Mouse (Mus musculus) R1 (cell line): Measurements from ENCODE around the gene Prss23.

Experiments used
- DNase-seq: peaks from one replicate; pipeline ENCODE4 v3.0.0-alpha.2; 2018; ENCODE audit warnings: low read depth, low spot score

Gene Prss23

DNA sequence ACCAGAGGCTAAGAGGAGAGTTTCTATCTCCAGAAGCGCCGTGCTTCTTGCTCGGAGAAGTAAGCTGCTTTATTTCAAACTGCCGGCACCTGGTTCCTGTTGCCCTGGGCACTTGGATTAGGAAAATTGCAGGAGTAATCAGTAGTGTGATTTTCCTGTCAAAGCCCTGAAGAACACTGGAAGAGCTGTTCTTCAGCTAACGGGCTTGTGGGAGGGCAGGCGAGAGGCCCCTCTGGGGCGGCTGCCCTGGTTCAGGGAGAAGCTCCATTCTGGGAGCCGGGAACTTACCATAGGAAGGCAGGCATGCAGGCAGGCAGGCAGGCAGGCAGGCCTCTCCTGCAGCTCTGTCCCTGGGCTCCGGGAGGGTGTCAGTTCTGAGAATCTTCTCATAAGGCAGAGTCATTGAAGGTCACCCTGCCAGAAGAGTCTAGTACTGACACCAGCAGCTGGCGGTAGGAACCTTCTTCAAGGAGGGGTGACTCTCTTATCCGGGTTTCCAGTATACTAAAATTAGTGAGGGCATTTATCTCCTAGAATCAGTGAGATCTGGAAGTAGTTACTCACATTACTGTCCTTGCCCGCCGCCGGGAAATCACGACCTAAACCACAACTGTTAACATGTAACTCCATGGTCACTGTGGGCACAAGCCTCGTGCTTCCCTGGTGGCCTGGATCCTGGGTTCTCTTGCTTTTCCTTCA lies at the start of gene Prss23:
Gene Prss23, minus strand, starts transcription at position 457 of the 699 bp plus-strand sequence.
- no peak for DNase-seq

DNA sequence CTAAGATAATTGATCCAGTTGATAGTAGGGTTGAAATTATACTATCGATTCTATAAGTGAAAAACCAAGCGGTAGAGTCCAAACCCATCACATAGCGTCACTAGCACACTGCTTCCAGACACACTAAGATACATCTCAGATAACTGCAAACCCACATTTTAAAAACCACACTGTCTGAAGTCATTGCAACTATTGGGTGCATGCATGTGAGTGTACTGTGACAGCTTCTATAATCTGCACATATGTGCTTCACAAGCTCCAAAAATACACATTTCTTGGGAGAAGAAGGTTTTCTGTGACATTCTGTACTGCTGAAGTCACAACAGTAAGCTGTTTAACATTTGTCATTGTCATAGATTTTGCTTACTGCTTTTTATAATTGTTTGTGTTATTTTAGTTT lies 49.1 kb upstream of the Prss23 start:
- DNase-seq: no peak

- no peak for DNase-seq
Observed at GRCm38 (mm10) chr7:89564569-89564968, 37.6 kb upstream of the Prss23 start.

DNA sequence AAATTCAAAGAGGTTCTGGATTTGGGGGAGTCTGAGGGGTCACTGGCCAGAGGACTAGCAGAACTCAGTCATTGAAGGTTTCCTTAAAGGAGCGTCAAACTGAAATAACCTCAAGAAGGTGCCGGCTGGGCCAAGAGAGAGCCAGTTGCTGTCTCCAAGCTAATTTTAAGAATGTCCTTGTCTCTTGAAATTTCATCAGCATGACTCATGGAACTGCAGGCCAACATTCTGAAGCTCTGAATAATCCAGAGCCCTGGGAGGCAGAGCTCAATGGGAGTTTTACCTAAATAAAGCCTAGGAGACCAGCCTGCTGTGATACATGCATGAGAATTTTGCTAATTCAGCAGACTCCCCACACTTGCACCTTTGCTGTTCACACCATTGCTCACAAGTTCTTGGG lies 36.5 kb upstream of the Prss23 start:
- no peak for DNase-seq

GRCm38 (mm10) chr7:89562140-89562539 lies 35.2 kb upstream of the Prss23 start:
- DNase-seq: no peak

- DNase-seq: peak; percentile 28
Observed at GRCm38 (mm10) chr7:89560939-89561338, 34.0 kb upstream of the Prss23 start.

DNA sequence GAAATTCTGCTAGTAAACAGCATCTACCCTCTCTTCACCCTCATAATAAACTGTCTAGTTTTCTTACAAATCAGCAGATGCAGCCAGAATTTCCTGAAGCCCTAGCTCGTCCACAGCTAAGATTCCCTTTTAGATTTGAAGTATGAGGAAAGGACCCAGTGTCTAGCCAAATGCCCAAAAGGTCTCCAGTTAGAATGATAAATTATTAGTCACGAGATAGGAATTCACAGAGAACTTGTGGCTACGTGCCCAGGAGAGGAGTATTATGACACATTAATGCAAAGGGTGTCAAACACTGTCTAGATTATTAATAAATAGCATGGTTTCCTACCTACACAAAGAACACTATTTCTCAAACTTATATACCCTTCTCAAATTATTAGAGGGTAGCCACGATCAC lies 32.6 kb upstream of the Prss23 start:
- DNase-seq: no peak

DNA sequence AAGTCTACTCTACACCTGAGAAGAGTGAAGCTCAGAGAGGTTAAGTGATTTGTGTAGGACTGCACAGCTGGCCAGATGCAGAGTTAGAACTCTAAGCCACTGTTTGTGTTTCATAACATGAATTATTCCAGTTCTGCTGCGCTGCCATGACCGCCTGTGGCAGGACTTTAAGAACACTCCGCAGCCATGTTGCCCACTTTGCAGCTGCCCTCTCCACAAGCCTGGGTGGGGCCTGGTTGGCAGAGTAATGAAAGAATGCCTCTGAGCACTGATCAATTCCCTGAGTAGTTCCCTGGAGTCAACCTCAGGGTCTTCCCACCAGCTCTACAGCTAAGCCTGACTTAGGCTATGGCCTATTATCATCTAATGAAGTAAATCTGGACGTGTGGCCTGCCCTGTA lies 32.1 kb upstream of the Prss23 start:
- no peak for DNase-seq

GRCm38 (mm10) chr7:89558446-89559039 lies 31.6 kb upstream of the Prss23 start:
- DNase-seq: no peak

- DNase-seq: no peak
Observed at GRCm38 (mm10) chr7:89557056-89557455, 30.1 kb upstream of the Prss23 start.

GRCm38 (mm10) chr7:89556652-89557051 lies 29.7 kb upstream of the Prss23 start:
- DNase-seq: no peak

DNA sequence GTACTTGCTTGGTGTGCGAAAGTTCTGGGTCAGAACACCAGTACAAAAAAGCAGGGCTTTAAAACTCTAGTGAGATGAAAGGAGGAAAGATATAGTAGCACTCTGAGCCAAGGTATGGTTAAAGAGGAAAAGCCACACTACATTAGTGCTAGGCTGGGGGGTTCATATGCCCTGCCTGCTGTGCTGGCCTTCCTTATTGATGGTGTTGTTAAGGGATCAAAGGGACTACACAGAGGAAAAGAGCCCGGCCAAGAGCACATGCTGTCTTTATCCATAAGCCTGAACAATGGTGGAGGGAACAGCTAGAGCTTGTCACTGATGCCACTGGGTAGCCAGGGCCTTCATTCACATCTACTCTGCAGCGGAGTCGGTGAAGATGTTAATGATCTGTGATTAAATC lies 28.2 kb upstream of the Prss23 start:
- no peak for DNase-seq

DNA sequence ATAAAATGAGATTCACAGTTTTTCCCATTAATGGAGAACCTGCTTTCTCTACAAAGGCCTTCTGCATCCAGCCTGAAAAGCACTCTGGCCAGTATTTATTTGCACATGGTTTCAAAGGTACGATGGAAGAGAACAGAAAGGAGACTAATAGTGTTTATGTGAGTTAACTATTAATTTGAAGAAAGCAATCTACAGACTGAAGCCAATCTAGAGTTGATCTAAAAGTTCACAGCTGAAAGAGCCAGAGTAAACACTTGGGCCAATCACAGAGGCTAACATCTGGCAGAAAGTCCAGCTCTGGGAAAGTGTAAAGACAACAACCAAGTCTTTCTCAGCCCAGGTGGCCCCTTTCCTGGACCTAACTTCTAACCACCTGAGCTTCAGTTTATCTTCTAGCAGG lies 27.1 kb upstream of the Prss23 start:
- no peak for DNase-seq

- DNase-seq: no peak
Observed at GRCm38 (mm10) chr7:89540976-89541375, 14.0 kb upstream of the Prss23 start.

DNA sequence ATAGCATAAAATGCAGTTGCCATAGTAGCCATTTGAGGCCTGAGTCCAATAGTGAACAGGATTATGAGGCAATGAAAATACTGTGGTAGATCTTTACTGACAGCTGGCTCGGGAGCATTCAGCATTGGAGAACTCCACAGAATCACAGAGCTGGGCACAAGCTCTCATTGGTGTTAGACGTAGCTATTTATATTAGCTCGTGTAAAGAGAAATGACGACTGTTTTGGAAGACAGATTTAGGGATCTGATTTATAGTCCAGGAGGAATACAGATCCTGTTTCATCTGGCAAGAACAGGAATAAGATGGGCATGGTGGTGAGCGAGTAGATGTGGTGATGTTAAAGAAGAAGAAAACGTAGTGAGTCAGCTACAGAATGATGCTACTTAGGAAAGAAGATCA lies 12.4 kb upstream of the Prss23 start:
- no peak for DNase-seq

DNA sequence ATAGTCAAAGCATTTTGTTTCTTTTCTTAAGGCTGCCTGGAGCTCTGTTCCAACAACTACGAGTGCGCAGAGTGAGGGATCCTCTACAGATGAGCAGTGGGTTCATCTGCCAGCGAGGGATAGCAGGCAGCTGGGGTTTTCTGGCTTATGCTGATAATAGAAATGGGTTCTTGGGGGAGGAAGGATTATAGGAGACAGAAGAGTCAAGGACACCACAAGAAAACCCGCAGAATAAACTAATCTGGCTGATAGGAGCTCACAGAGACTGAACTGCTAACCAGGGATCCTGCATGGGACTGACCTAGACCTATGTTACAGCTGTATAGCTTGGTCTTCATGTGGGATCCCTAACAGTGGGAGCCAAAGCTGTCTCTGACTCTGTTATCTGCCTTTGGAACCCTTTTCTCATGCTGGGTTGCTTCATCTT lies 456 bp upstream of the Prss23 start:
- DNase-seq: no peak

DNA sequence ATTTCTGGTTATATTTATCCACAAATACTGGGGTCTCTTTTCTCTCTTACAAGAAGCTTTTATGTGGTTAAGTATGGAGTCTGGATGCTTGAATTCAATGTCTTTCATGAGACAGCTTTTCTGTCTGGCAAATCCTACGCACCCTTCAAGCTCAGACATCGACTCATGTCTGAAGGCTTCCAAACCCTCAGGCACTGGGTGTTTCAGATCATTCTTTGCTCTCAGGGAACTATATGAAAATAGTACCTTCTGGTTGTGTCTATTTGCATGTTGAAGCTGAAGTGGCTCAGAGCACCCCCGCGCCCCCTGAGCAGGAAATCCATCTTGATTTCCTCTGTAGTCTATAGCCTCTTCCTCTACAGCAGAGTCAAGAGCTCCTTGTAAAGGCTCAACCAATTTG lies 3.2 kb downstream of the Prss23 start:
- DNase-seq: no peak

- DNase-seq: no peak
Observed at GRCm38 (mm10) chr7:89522170-89522569, 4.8 kb downstream of the Prss23 start.

GRCm38 (mm10) chr7:89517460-89518390 lies 9.3 kb downstream of the Prss23 start:
- DNase-seq: peak; percentile 73

GRCm38 (mm10) chr7:89516551-89517459 lies 10.2 kb downstream of the Prss23 start:
- DNase-seq: peak; percentile 48

GRCm38 (mm10) chr7:89511921-89512514 lies 15.0 kb downstream of the Prss23 start:
- no peak for DNase-seq
